Mouse (Mus musculus) small intestine, adult 2 months (tissue): Measurements from ENCODE around the gene Mcub.

Experiments
- CTCF ChIP-seq: fragments of 200-500 bp; IDR thresholded peaks from 2 replicates; pipeline ENCODE4 v1.5.1; 2012; ENCODE audit warnings: low read depth, mild to moderate bottlenecking, control low read depth, inconsistent platforms, low read length, moderate library complexity, mixed read lengths; ENCODE audit not compliant: insufficient replicate concordance, insufficient read length; ENCODE audit errors: extremely low read depth
- POLR2A ChIP-seq: fragments of 200-500 bp; IDR thresholded peaks from 2 replicates; pipeline ENCODE4 v1.6.1; 2012; ENCODE audit warnings: low read depth, mild to moderate bottlenecking, control low read depth, inconsistent platforms, low read length, moderate library complexity

DNA sequence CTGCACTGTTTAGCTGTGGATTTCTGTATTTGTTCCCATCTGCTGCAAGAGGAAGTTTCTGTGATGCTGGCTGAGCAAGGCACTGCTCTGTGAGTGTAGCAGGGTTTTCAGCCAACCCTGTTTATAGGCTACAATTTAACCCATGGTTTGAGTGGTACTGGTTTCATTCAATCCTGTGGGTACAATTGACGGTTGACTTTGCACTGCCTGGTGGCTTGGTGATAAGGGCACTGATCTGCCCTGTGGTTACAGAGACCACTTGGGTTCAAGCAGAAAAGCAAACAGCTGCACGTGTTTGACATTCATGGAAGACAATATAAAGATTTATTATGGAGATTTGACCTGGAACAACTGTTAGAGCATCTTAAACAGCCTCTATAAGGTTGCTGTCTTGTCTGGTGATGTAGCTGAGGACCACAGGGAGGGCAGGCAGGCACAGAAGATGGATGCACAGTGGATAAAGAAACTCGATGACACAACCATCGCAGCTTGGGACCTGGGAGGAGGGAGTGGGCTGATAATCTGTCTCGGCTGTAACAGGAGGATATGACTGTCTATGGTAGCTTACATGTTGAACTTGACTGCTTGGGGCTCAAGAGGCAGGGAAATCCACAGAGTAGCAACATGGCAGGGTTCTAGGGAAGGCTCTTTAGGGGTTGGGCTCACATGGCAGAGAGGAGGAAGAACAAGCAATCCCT lies 23.6 kb downstream of the Mcub start:
- TF ChIP-seq CTCF (no peak), POLR2A (no peak)
